Mouse (Mus musculus) myocyte (in vitro differentiated cells): ENCODE data around the gene Mxi1.

Experiments
- POLR2A ChIP-seq: IDR thresholded peaks from one replicate; pipeline ENCODE4 v1.6.1; 2011; ENCODE audit warnings: low read depth, mild to moderate bottlenecking, control low read depth, moderate library complexity; ENCODE audit not compliant: insufficient read length
- TCF12 ChIP-seq: IDR thresholded peaks from one replicate; pipeline ENCODE4 v1.6.1; 2011; ENCODE audit warnings: mild to moderate bottlenecking, control low read depth; ENCODE audit not compliant: poor library complexity, insufficient read depth, severe bottlenecking
- USF1 ChIP-seq: IDR thresholded peaks from one replicate; pipeline ENCODE4 v1.6.1; 2011; ENCODE audit warnings: low read depth, mild to moderate bottlenecking, control low read depth, moderate library complexity

- TF ChIP-seq POLR2A: no peak
- no peak for TF ChIP-seq TCF12
- TF ChIP-seq USF1: no peak
Observed at GRCm38 (mm10) chr19:53413617-53414380, 103.5 kb downstream of the Mxi1 start.
